Mouse (Mus musculus): ENCODE data around the gene Agbl1. TPM values are rescaled to one million over a fixed set of nuclear protein-coding genes. Genes with fewer than 3 reads are reported as not detected.

Agbl1 gene
- total and polyA plus RNA-seq, 3 experiments = not detected

DNA sequence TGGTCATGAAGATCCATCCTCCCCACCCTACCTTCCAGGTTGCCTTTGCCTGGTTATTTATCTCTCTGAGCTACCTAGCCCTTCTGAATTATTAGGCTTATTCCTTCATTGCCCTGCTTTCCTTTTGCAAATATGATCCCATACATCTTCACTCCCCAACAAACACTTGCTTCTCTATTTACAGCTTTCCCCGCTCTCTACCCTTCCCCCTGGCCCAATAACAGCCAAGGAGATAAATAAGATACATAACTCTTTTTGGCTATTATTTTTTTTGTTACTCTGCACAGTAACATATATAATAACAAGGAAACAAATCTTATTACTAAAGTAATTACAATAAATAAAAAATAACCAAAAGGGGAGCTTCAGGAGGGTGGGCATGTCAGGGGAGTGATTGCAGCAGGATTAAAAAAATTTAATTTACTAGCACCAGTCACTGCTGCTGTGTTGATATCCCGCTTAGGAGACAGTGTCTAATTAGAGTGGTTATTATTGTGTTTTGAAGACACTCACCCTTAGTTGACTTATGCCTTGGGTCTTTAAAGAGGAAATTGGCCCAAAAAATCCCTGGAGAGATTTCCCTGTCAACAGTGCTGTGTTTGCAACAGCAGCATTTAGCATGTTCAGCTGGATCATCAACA, 370.5 kb downstream of the Agbl1 start:
- dilution Hi-C loops (cut with MboI; ENCODE audit: extremely low pct_ligation_motif_present, extremely low pct_unique_long_range_greater_than_20kb, low sequenced_read_pairs) = no loop called here
- in situ Hi-C loops (cut with MboI; ENCODE audit: low pct_ligation_motif_present, low pct_unique_long_range_greater_than_20kb, low sequenced_read_pairs) = no loop called here
- Histone ChIP-seq H3K79me2 (replicated peaks; ENCODE audit: control insufficient read depth, extremely low read depth, insufficient read depth, poor library complexity, severe bottlenecking) (no peaks in the 10 kb centered on the region), H3K27ac (ENCODE audit: insufficient read depth, low read depth) (no peak overlapping the region), H3K36me3 (replicated peaks in 1 of 2; ENCODE audit: control insufficient read depth in 1 of 2, insufficient read depth in 1 of 2, low read length in 1 of 2) (no peaks in the 10 kb centered on the region), H3K4me1 (ENCODE audit: control insufficient read depth in 1 of 2, insufficient read depth in 2 of 2) (no peaks in the 10 kb centered on the region), H3K4me3 (replicated peaks in 1 of 3; ENCODE audit: low read depth in 2 of 3, low read length in 2 of 3, poor library complexity in 1 of 3) (no peak overlapping the region), H3K27me3 (replicated peaks) (peaks cover 38% of the 10 kb centered on the region), H3K9ac (ENCODE audit: insufficient read depth, low read depth) (no peak overlapping the region), H3K4me2 (ENCODE audit: insufficient read depth, low read depth, poor library complexity, severe bottlenecking) (no peak overlapping the region), H3K9me3 (replicated peaks; ENCODE audit: low read length) (no peaks in the 10 kb centered on the region)
- no peak for DNase-seq (ENCODE audit: extremely low read depth)
- TF ChIP-seq NRF1 (IDR thresholded peaks at IDR 0.05; ENCODE audit: low read depth, low read length) = no peak
- no peak for TF ChIP-seq ZMIZ1 (IDR thresholded peaks at IDR 0.05; ENCODE audit: low read depth, low read length)
- TF ChIP-seq MAFK (IDR thresholded peaks at IDR 0.05; ENCODE audit: insufficient replicate concordance, low read length) = no peak
- no peak for TF ChIP-seq ZKSCAN1 (IDR thresholded peaks at IDR 0.05; ENCODE audit: borderline replicate concordance, low read depth, low read length)
- TF ChIP-seq ZNF384 (IDR thresholded peaks at IDR 0.05; ENCODE audit: low read depth, low read length) = no peak
- no peak for TF ChIP-seq MYC (IDR thresholded peaks at IDR 0.05; ENCODE audit: low read depth, low read length)
- TF ChIP-seq ELF1 (IDR thresholded peaks at IDR 0.05; ENCODE audit: low read depth, low read length) = no peak
- TF ChIP-seq JUND (conservative IDR thresholded peaks at IDR 0.05; ENCODE audit: low read depth, low read length) = no peak
- no peak for TF ChIP-seq RCOR1 (conservative IDR thresholded peaks at IDR 0.05; ENCODE audit: low read depth, low read length)
- no peak for TF ChIP-seq TCF12 (IDR thresholded peaks at IDR 0.05; ENCODE audit: low read depth, low read length)
- TF ChIP-seq ETS1 (conservative IDR thresholded peaks at IDR 0.05; ENCODE audit: low read depth, low read length) = no peak
- TF ChIP-seq MAX (IDR thresholded peaks at IDR 0.05; ENCODE audit: low read length) = no peak
- no peak for TF ChIP-seq SIN3A (IDR thresholded peaks at IDR 0.05; ENCODE audit: low read length)
- TF ChIP-seq RAD21 (IDR thresholded peaks at IDR 0.05; ENCODE audit: low read depth, low read length) = no peak

DNA sequence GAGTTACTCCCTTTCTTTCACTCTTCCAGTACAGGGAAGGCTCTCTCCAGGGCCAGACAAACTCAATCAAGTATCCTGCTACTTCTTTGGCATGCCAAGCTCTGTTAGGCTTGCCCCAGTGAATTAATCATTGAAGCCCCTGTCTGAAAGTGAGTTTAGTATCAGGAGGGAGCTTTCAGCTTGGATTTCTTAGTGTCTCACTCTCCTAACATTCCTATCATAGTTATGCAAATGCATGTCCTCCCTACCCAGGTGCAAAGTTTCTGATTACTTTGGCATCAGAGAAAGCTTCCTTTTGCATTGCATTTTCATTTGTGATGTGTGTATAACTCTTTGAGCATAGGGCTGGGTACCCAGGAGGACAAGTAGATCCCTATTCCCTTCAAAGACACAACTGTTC, 399.8 kb downstream of the Agbl1 start:
- Histone ChIP-seq H3K4me3 (replicated peaks in 1 of 3; ENCODE audit: low read depth in 2 of 3, low read length in 2 of 3, poor library complexity in 1 of 3) (no peak overlapping the region), H3K9ac (ENCODE audit: insufficient read depth, low read depth) (no peak overlapping the region), H3K9me3 (replicated peaks; ENCODE audit: low read length) (no peaks in the 10 kb centered on the region), H3K27me3 (replicated peaks) (peaks cover 9% of the 10 kb centered on the region), H3K27ac (ENCODE audit: insufficient read depth, low read depth) (no peak overlapping the region), H3K4me1 (ENCODE audit: control insufficient read depth in 1 of 2, insufficient read depth in 2 of 2) (no peaks in the 10 kb centered on the region), H3K36me3 (replicated peaks in 1 of 2; ENCODE audit: control insufficient read depth in 1 of 2, insufficient read depth in 1 of 2, low read length in 1 of 2) (no peaks in the 10 kb centered on the region), H3K79me2 (replicated peaks; ENCODE audit: control insufficient read depth, extremely low read depth, insufficient read depth, poor library complexity, severe bottlenecking) (no peaks in the 10 kb centered on the region), H3K4me2 (ENCODE audit: insufficient read depth, low read depth, poor library complexity, severe bottlenecking) (no peak overlapping the region)
- dilution Hi-C loops (cut with MboI; ENCODE audit: extremely low pct_ligation_motif_present, extremely low pct_unique_long_range_greater_than_20kb, low sequenced_read_pairs) (no loop called here), in situ Hi-C loops (cut with MboI; ENCODE audit: low pct_ligation_motif_present, low pct_unique_long_range_greater_than_20kb, low sequenced_read_pairs) (no loop called here)
- no peak for TF ChIP-seq MAFK (IDR thresholded peaks at IDR 0.05; ENCODE audit: insufficient replicate concordance, low read length)
- TF ChIP-seq TCF12 (IDR thresholded peaks at IDR 0.05; ENCODE audit: low read depth, low read length) = no peak
- no peak for TF ChIP-seq GABPA (IDR thresholded peaks at IDR 0.05; ENCODE audit: insufficient replicate concordance, low read depth, low read length)
- no peak for TF ChIP-seq BHLHE40 (IDR thresholded peaks at IDR 0.05; ENCODE audit: low read depth, low read length)
- no peak for TF ChIP-seq IRF4 (IDR thresholded peaks at IDR 0.05; ENCODE audit: low read depth, low read length)
- TF ChIP-seq RAD21 (IDR thresholded peaks at IDR 0.05; ENCODE audit: low read depth, low read length) = no peak
- no peak for TF ChIP-seq SMC3 (IDR thresholded peaks at IDR 0.05; ENCODE audit: low read depth, low read length)
- no peak for TF ChIP-seq USF2 (conservative IDR thresholded peaks at IDR 0.05; ENCODE audit: low read depth, low read length)
- no peak for TF ChIP-seq ELF1 (IDR thresholded peaks at IDR 0.05; ENCODE audit: low read depth, low read length)
- no peak for TF ChIP-seq ETS1 (conservative IDR thresholded peaks at IDR 0.05; ENCODE audit: low read depth, low read length)
- no peak for TF ChIP-seq POLR2A (IDR thresholded peaks at IDR 0.05; ENCODE audit: low read depth, low read length)
- no peak for TF ChIP-seq POLR2AphosphoS2 (IDR thresholded peaks at IDR 0.05; ENCODE audit: low read depth, low read length)
- TF ChIP-seq JUND (conservative IDR thresholded peaks at IDR 0.05; ENCODE audit: low read depth, low read length) = no peak
- TF ChIP-seq RCOR1 (conservative IDR thresholded peaks at IDR 0.05; ENCODE audit: low read depth, low read length) = no peak
- no peak for TF ChIP-seq KAT2A (IDR thresholded peaks at IDR 0.05; ENCODE audit: insufficient replicate concordance, low read length)
- TF ChIP-seq USF1 (IDR thresholded peaks at IDR 0.05; ENCODE audit: low read depth, low read length) = no peak
- no peak for DNase-seq (ENCODE audit: extremely low read depth)

Measured in CH12.LX (cell line).